Mouse (Mus musculus): Measurements from ENCODE around the gene Olfr561. TPM values are rescaled to one million over a fixed set of nuclear protein-coding genes. Genes with fewer than 3 reads are reported as not detected.

Gene Olfr561
- not detected in 2 replicates for polyA plus RNA-seq (2014; fragmentation: Nextera tagmentation; extraction: Ambion mirVana)

GRCm38 (mm10) chr7:102770921-102771320 lies at the start of gene Olfr561:
Olfr561 (plus strand) TSS chr7:102771221.
- no peaks in the 10 kb centered on the region for H3K36me3 ChIP-seq (ENCODE audit: control insufficient read depth, insufficient read depth, low read length)
- WGBS = 83% methylated on average over 2 of the region's 2 CpGs

GRCm38 (mm10) chr7:102727391-102727790 lies 43.6 kb upstream of the Olfr561 start, which contains the start of gene Olfr559:
Olfr559 (minus strand) TSS chr7:102727491.
- Histone ChIP-seq H3K4me3 (ENCODE audit: low read depth, low read length) (no peak within 1 kb of the TSS), H3K36me3 (ENCODE audit: control insufficient read depth, insufficient read depth, low read length) (no peaks in the 10 kb centered on the region), H3K9ac (replicated peaks; ENCODE audit: low read depth, low read length) (no peak within 1 kb of the TSS), H3K4me2 (replicated peaks; ENCODE audit: low read depth, low read length) (no peak within 1 kb of the TSS), H3K27me3 (ENCODE audit: control insufficient read depth, insufficient read depth, low read length) (no peaks in the 10 kb centered on the region), H3K27ac (ENCODE audit: low read length) (no peak within 1 kb of the TSS), H3K4me1 (ENCODE audit: control insufficient read depth, insufficient read depth, low read length) (no peaks in the 10 kb centered on the region), H3K9me3 (ENCODE audit: control insufficient read depth, low read depth, low read length) (no peaks in the 10 kb centered on the region)
- ATAC-seq (ENCODE audit: insufficient number of reproducible peaks, insufficient read depth, low FRiP score, low read depth) = no peak

More at GRCm38 (mm10) chr7:102770921-102771320, at the start of gene Olfr561:
- H3K27ac ChIP-seq (ENCODE audit: low read length) = no peak within 1 kb of the TSS
- H3K9ac ChIP-seq (replicated peaks; ENCODE audit: low read depth, low read length) = no peak within 1 kb of the TSS
- no peaks in the 10 kb centered on the region for H3K9me3 ChIP-seq (ENCODE audit: control insufficient read depth, low read depth, low read length)
- no peak for ATAC-seq (ENCODE audit: insufficient number of reproducible peaks, insufficient read depth, low FRiP score, low read depth)
- H3K4me3 ChIP-seq (ENCODE audit: low read depth, low read length) = no peak within 1 kb of the TSS
- H3K4me1 ChIP-seq (ENCODE audit: control insufficient read depth, insufficient read depth, low read length) = no peaks in the 10 kb centered on the region
- no peaks in the 10 kb centered on the region for H3K27me3 ChIP-seq (ENCODE audit: control insufficient read depth, insufficient read depth, low read length)
- H3K4me2 ChIP-seq (replicated peaks; ENCODE audit: low read depth, low read length) = no peak within 1 kb of the TSS

GRCm38 (mm10) chr7:102733793-102734192 lies 37.2 kb upstream of the Olfr561 start:
- Histone ChIP-seq H3K9ac (replicated peaks; ENCODE audit: low read depth, low read length) (no peak overlapping the region), H3K9me3 (ENCODE audit: control insufficient read depth, low read depth, low read length) (no peaks in the 10 kb centered on the region), H3K4me2 (replicated peaks; ENCODE audit: low read depth, low read length) (no peak overlapping the region), H3K27me3 (ENCODE audit: control insufficient read depth, insufficient read depth, low read length) (no peaks in the 10 kb centered on the region), H3K4me1 (ENCODE audit: control insufficient read depth, insufficient read depth, low read length) (no peaks in the 10 kb centered on the region), H3K4me3 (ENCODE audit: low read depth, low read length) (no peak overlapping the region), H3K27ac (ENCODE audit: low read length) (no peak overlapping the region), H3K36me3 (ENCODE audit: control insufficient read depth, insufficient read depth, low read length) (no peaks in the 10 kb centered on the region)
- 22% methylated on average over 1 of the region's 1 CpGs for WGBS
- ATAC-seq (ENCODE audit: insufficient number of reproducible peaks, insufficient read depth, low FRiP score, low read depth) = peak; percentile 46; the same call in 1 of the 2 replicates

GRCm38 (mm10) chr7:102737705-102738104 lies 33.3 kb upstream of the Olfr561 start:
- Histone ChIP-seq H3K27me3 (ENCODE audit: control insufficient read depth, insufficient read depth, low read length) (no peaks in the 10 kb centered on the region), H3K9ac (replicated peaks; ENCODE audit: low read depth, low read length) (no peak overlapping the region), H3K9me3 (ENCODE audit: control insufficient read depth, low read depth, low read length) (no peaks in the 10 kb centered on the region), H3K4me3 (ENCODE audit: low read depth, low read length) (no peak overlapping the region), H3K27ac (ENCODE audit: low read length) (no peak overlapping the region), H3K4me1 (ENCODE audit: control insufficient read depth, insufficient read depth, low read length) (no peaks in the 10 kb centered on the region), H3K36me3 (ENCODE audit: control insufficient read depth, insufficient read depth, low read length) (no peaks in the 10 kb centered on the region), H3K4me2 (replicated peaks; ENCODE audit: low read depth, low read length) (no peak overlapping the region)
- ATAC-seq (ENCODE audit: insufficient number of reproducible peaks, insufficient read depth, low FRiP score, low read depth) = no peak
- 48% methylated on average over 2 of the region's 2 CpGs for WGBS

- no peaks in the 10 kb centered on the region for H3K27me3 ChIP-seq (ENCODE audit: control insufficient read depth, insufficient read depth, low read length)
- WGBS = 8% methylated on average over 1 of the region's 1 CpGs
- no peak overlapping the region for H3K27ac ChIP-seq (ENCODE audit: low read length)
- H3K4me2 ChIP-seq (replicated peaks; ENCODE audit: low read depth, low read length) = no peak overlapping the region
- no peak for ATAC-seq (ENCODE audit: insufficient number of reproducible peaks, insufficient read depth, low FRiP score, low read depth)
- H3K4me3 ChIP-seq (ENCODE audit: low read depth, low read length) = no peak overlapping the region
- H3K9ac ChIP-seq (replicated peaks; ENCODE audit: low read depth, low read length) = no peak overlapping the region
- H3K4me1 ChIP-seq (ENCODE audit: control insufficient read depth, insufficient read depth, low read length) = no peaks in the 10 kb centered on the region
- no peaks in the 10 kb centered on the region for H3K36me3 ChIP-seq (ENCODE audit: control insufficient read depth, insufficient read depth, low read length)
- H3K9me3 ChIP-seq (ENCODE audit: control insufficient read depth, low read depth, low read length) = no peaks in the 10 kb centered on the region
Measured at GRCm38 (mm10) chr7:102752086-102752485, 18.9 kb upstream of the Olfr561 start.

GRCm38 (mm10) chr7:102759266-102759665 lies 11.8 kb upstream of the Olfr561 start, which contains the start of the genes Olfr560 and Olfr78:
Olfr560 (minus strand) TSS chr7:102759366.
Olfr78 (minus strand) TSS chr7:102759471.
- Histone ChIP-seq H3K36me3 (ENCODE audit: control insufficient read depth, insufficient read depth, low read length) (no peaks in the 10 kb centered on the region), H3K27me3 (ENCODE audit: control insufficient read depth, insufficient read depth, low read length) (no peaks in the 10 kb centered on the region), H3K4me3 (ENCODE audit: low read depth, low read length) (no peak within 1 kb of the TSS), H3K4me2 (replicated peaks; ENCODE audit: low read depth, low read length) (no peak within 1 kb of the TSS), H3K27ac (ENCODE audit: low read length) (no peak within 1 kb of the TSS), H3K9me3 (ENCODE audit: control insufficient read depth, low read depth, low read length) (no peaks in the 10 kb centered on the region), H3K4me1 (ENCODE audit: control insufficient read depth, insufficient read depth, low read length) (no peaks in the 10 kb centered on the region), H3K9ac (replicated peaks; ENCODE audit: low read depth, low read length) (no peak within 1 kb of the TSS)
- WGBS = 63% methylated on average over 4 of the region's 4 CpGs
- no peak for ATAC-seq (ENCODE audit: insufficient number of reproducible peaks, insufficient read depth, low FRiP score, low read depth)

GRCm38 (mm10) chr7:102803180-102803579 lies 32.2 kb downstream of the Olfr561 start, which contains the start of gene Olfr564:
Olfr564 (plus strand) TSS chr7:102803480.
- Histone ChIP-seq H3K4me1 (ENCODE audit: control insufficient read depth, insufficient read depth, low read length) (no peaks in the 10 kb centered on the region), H3K9ac (replicated peaks; ENCODE audit: low read depth, low read length) (no peak within 1 kb of the TSS), H3K36me3 (ENCODE audit: control insufficient read depth, insufficient read depth, low read length) (no peaks in the 10 kb centered on the region), H3K27ac (ENCODE audit: low read length) (no peak within 1 kb of the TSS), H3K4me2 (replicated peaks; ENCODE audit: low read depth, low read length) (no peak within 1 kb of the TSS), H3K9me3 (ENCODE audit: control insufficient read depth, low read depth, low read length) (no peaks in the 10 kb centered on the region), H3K4me3 (ENCODE audit: low read depth, low read length) (no peak within 1 kb of the TSS), H3K27me3 (ENCODE audit: control insufficient read depth, insufficient read depth, low read length) (no peaks in the 10 kb centered on the region)
- no peak for ATAC-seq (ENCODE audit: insufficient number of reproducible peaks, insufficient read depth, low FRiP score, low read depth)

Other genes starting within 250 kb of the Olfr561 start
- not detected in 2 replicates for gene Olfr547, start 236.5 kb upstream of the Olfr561 start, polyA plus RNA-seq (2014; fragmentation: Nextera tagmentation; extraction: Ambion mirVana)
- not detected in 2 replicates for gene Olfr548-ps1, start 230.3 kb upstream of the Olfr561 start, polyA plus RNA-seq (2014; fragmentation: Nextera tagmentation; extraction: Ambion mirVana)
- not detected in 2 replicates for gene Olfr549, start 221.4 kb upstream of the Olfr561 start, polyA plus RNA-seq (2014; fragmentation: Nextera tagmentation; extraction: Ambion mirVana)
- 0.97 and 2.1 TPM in 2 replicates for gene Trim21, start 205.7 kb upstream of the Olfr561 start, polyA plus RNA-seq (2014; fragmentation: Nextera tagmentation; extraction: Ambion mirVana)
- gene Olfr550, start 199.8 kb upstream of the Olfr561 start, polyA plus RNA-seq (2014; fragmentation: Nextera tagmentation; extraction: Ambion mirVana) = not detected in 2 replicates
- not detected in 2 replicates for gene Olfr551, start 179.3 kb upstream of the Olfr561 start, polyA plus RNA-seq (2014; fragmentation: Nextera tagmentation; extraction: Ambion mirVana)
- not detected in 2 replicates for gene Olfr552, start 173.5 kb upstream of the Olfr561 start, polyA plus RNA-seq (2014; fragmentation: Nextera tagmentation; extraction: Ambion mirVana)
- not detected in 2 replicates for gene Olfr553, start 153.0 kb upstream of the Olfr561 start, polyA plus RNA-seq (2014; fragmentation: Nextera tagmentation; extraction: Ambion mirVana)
- gene Olfr554, start 132.8 kb upstream of the Olfr561 start, polyA plus RNA-seq (2014; fragmentation: Nextera tagmentation; extraction: Ambion mirVana) = not detected in 2 replicates
- gene Olfr555, start 112.4 kb upstream of the Olfr561 start, polyA plus RNA-seq (2014; fragmentation: Nextera tagmentation; extraction: Ambion mirVana) = not detected in 2 replicates
- gene Olfr556, start 106.3 kb upstream of the Olfr561 start, polyA plus RNA-seq (2014; fragmentation: Nextera tagmentation; extraction: Ambion mirVana) = not detected in 2 replicates
- gene Trim68, start 83.9 kb upstream of the Olfr561 start, polyA plus RNA-seq (2014; fragmentation: Nextera tagmentation; extraction: Ambion mirVana) = 17.0 and 22.1 TPM in 2 replicates
- gene Olfr557, start 75.3 kb upstream of the Olfr561 start, polyA plus RNA-seq (2014; fragmentation: Nextera tagmentation; extraction: Ambion mirVana) = not detected in 2 replicates
- gene Olfr558, start 69.0 kb upstream of the Olfr561 start, polyA plus RNA-seq (2014; fragmentation: Nextera tagmentation; extraction: Ambion mirVana) = 0.13 and 0.17 TPM in 2 replicates
- not detected in 2 replicates for gene Olfr33, start 52.2 kb upstream of the Olfr561 start, polyA plus RNA-seq (2014; fragmentation: Nextera tagmentation; extraction: Ambion mirVana)
- gene Olfr559, start 43.7 kb upstream of the Olfr561 start, polyA plus RNA-seq (2014; fragmentation: Nextera tagmentation; extraction: Ambion mirVana) = not detected in 2 replicates
- gene Olfr560, start 11.9 kb upstream of the Olfr561 start, polyA plus RNA-seq (2014; fragmentation: Nextera tagmentation; extraction: Ambion mirVana) = not detected in 2 replicates
- 0.18 and 0.49 TPM in 2 replicates for gene Olfr78, start 11.8 kb upstream of the Olfr561 start, polyA plus RNA-seq (2014; fragmentation: Nextera tagmentation; extraction: Ambion mirVana)
- not detected in 2 replicates for gene Olfr564, start 32.3 kb downstream of the Olfr561 start, polyA plus RNA-seq (2014; fragmentation: Nextera tagmentation; extraction: Ambion mirVana)
- gene Olfr566, start 87.5 kb downstream of the Olfr561 start, polyA plus RNA-seq (2014; fragmentation: Nextera tagmentation; extraction: Ambion mirVana) = not detected in 2 replicates
- gene Olfr568, start 105.9 kb downstream of the Olfr561 start, polyA plus RNA-seq (2014; fragmentation: Nextera tagmentation; extraction: Ambion mirVana) = not detected in 2 replicates
- gene Olfr569, start 119.7 kb downstream of the Olfr561 start, polyA plus RNA-seq (2014; fragmentation: Nextera tagmentation; extraction: Ambion mirVana) = not detected in 2 replicates
- not detected in 2 replicates for gene Olfr570, start 123.4 kb downstream of the Olfr561 start, polyA plus RNA-seq (2014; fragmentation: Nextera tagmentation; extraction: Ambion mirVana)
- gene Olfr571, start 146.3 kb downstream of the Olfr561 start, polyA plus RNA-seq (2014; fragmentation: Nextera tagmentation; extraction: Ambion mirVana) = not detected in 2 replicates
- gene Olfr572, start 153.2 kb downstream of the Olfr561 start, polyA plus RNA-seq (2014; fragmentation: Nextera tagmentation; extraction: Ambion mirVana) = not detected in 2 replicates
- not detected in 2 replicates for gene Olfr573-ps1, start 171.4 kb downstream of the Olfr561 start, polyA plus RNA-seq (2014; fragmentation: Nextera tagmentation; extraction: Ambion mirVana)
- not detected in 2 replicates for gene Olfr574, start 177.2 kb downstream of the Olfr561 start, polyA plus RNA-seq (2014; fragmentation: Nextera tagmentation; extraction: Ambion mirVana)
- not detected in 2 replicates for gene Olfr575, start 187.6 kb downstream of the Olfr561 start, polyA plus RNA-seq (2014; fragmentation: Nextera tagmentation; extraction: Ambion mirVana)
- not detected in 2 replicates for gene Olfr576, start 191.4 kb downstream of the Olfr561 start, polyA plus RNA-seq (2014; fragmentation: Nextera tagmentation; extraction: Ambion mirVana)
- not detected in 2 replicates for gene Olfr577, start 204.7 kb downstream of the Olfr561 start, polyA plus RNA-seq (2014; fragmentation: Nextera tagmentation; extraction: Ambion mirVana)
- gene Olfr578, start 218.1 kb downstream of the Olfr561 start, polyA plus RNA-seq (2014; fragmentation: Nextera tagmentation; extraction: Ambion mirVana) = not detected in 2 replicates